Mouse (Mus musculus) heart, adult 9 months (tissue): ENCODE measurements around the gene Tnfrsf9.
"Not testable (repeated sequence)": the region's sequence is repeated elsewhere in the genome, so short reads cannot be mapped to it uniquely, and the experiment has no call there.

ENCODE experiments used
- DNase-seq, 2 experiments: peaks; one replicate each; pipeline ENCODE4 v3.0.0; 2022; ENCODE audit warnings: low spot score in 2 of 2

Gene Tnfrsf9

GRCm38 (mm10) chr4:150894718-150895501, 19.5 kb upstream of the Tnfrsf9 start:
- DNase-seq: no peak

GRCm38 (mm10) chr4:150896896-150897624, 17.3 kb upstream of the Tnfrsf9 start:
- DNase-seq: no peak

GRCm38 (mm10) chr4:150898716-150899365, 15.5 kb upstream of the Tnfrsf9 start:
- peak; percentile 61 to 66 for DNase-seq

- DNase-seq: no peak
These were observed 13.9 kb upstream of the Tnfrsf9 start for GRCm38 (mm10) chr4:150900486-150900885.

GRCm38 (mm10) chr4:150901651-150902050, 12.7 kb upstream of the Tnfrsf9 start:
- peak; percentile 69 to 77 for DNase-seq

- DNase-seq: peak; percentile 65 to 71
These were observed 12.3 kb upstream of the Tnfrsf9 start for GRCm38 (mm10) chr4:150902062-150902461.

GRCm38 (mm10) chr4:150903091-150903742, 11.1 kb upstream of the Tnfrsf9 start:
- no peak for DNase-seq

GRCm38 (mm10) chr4:150907099-150907498, 7.3 kb upstream of the Tnfrsf9 start:
- no peak for DNase-seq

GRCm38 (mm10) chr4:150908512-150908911, 5.8 kb upstream of the Tnfrsf9 start:
- DNase-seq: not testable (repeated sequence)

- DNase-seq: peak; percentile 97
These were observed 4.8 kb upstream of the Tnfrsf9 start for GRCm38 (mm10) chr4:150909451-150910156.

GRCm38 (mm10) chr4:150910164-150910951, 4.0 kb upstream of the Tnfrsf9 start:
- DNase-seq: no peak

GRCm38 (mm10) chr4:150913743-150914142, 619 bp upstream of the Tnfrsf9 start:
- no peak for DNase-seq

GRCm38 (mm10) chr4:150915181-150915906, 982 bp downstream of the Tnfrsf9 start:
- DNase-seq: no peak

GRCm38 (mm10) chr4:150917336-150918027, 3.1 kb downstream of the Tnfrsf9 start:
- no peak for DNase-seq

GRCm38 (mm10) chr4:150921206-150921605, 6.8 kb downstream of the Tnfrsf9 start:
- DNase-seq: no peak

GRCm38 (mm10) chr4:150924308-150924707, 9.9 kb downstream of the Tnfrsf9 start:
- no peak for DNase-seq

- DNase-seq: no peak
These were observed 10.6 kb downstream of the Tnfrsf9 start for GRCm38 (mm10) chr4:150924936-150925335.

- DNase-seq: no peak
These were observed 11.6 kb downstream of the Tnfrsf9 start for GRCm38 (mm10) chr4:150925923-150926322.
